Mouse (Mus musculus) natural killer cell, adult 2 months (primary cell): ENCODE data around the gene Bcl9l.
"Not testable (repeated sequence)": the region's sequence is repeated elsewhere in the genome, so short reads cannot be mapped to it uniquely, and the experiment has no call there.

Experiments
- DNase-seq, 2 experiments: peaks; one replicate each; pipeline ENCODE4 v3.0.0; 2022; ENCODE audit warnings: low spot score in 2 of 2

The Bcl9l gene

DNA sequence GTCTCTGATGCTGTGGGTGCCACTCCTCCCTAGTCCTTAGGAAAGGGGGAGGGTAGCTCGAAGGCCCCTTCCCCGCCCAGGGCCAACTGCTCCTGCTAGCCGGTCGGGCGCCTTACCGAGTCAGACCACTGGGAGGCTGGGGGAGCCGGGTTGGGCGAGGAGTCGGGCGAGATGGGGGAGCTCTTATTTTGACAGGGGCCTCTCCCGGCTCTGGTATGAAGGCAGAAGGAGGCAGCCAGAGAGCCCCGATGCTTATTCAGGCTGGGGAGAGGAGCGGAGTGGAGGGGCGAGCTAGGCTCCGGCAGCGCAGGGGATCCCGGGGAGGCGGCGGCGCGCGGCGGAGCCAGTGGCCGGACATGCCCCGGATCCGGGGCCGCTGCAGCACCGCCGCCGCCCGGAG, at the start of gene Bcl9l:
TSS of gene Bcl9l (plus strand) at position 274 of the 400 bp plus-strand sequence.
- peak; percentile 85 to 87 for DNase-seq

DNA sequence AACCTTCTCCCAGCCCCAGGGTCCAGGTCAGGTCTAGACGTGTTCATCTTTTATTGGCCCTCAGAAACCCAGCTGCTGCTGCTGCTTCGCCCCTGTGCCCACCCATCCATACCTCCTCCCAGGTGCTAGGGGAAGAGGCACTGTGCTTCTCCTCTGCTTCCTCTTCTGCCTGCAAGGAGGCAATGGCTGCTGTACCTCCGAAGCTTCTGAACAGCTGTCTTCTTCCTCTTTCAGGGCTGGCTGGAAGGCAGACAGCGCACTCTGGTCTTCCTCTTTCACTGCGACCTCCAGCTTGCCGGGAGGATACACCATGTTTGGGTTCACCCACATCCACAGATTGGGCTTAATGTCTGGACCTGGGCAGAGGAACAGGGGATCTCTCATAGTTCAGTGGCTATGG, 46.9 kb upstream of the Bcl9l start:
- DNase-seq = peak in 1 of 2 experiments; percentile 48

DNA sequence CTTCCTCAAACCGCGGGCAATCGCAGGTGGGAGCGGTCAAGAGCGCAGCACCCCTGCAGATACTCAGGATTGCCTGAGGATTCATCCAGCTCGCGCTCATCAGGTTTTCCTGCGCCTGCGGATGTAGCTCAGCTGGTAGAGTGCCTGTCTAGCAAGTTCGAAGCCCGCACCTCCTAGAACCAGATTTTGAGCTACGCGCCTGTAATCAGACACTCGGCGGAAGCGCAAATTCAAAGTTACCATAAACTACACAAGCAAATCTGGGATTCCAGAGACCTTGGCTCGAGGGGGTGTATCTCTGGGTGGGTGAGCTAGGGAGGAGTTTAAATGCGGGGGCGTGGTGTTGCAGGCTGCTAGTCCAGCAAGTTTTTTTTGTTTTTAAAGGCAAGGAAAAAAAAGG, 41.7 kb upstream of the Bcl9l start, which contains the start of gene Foxr1:
TSS of gene Foxr1 (minus strand) at position 176 of the 400 bp plus-strand sequence.
- no peak for DNase-seq

DNA sequence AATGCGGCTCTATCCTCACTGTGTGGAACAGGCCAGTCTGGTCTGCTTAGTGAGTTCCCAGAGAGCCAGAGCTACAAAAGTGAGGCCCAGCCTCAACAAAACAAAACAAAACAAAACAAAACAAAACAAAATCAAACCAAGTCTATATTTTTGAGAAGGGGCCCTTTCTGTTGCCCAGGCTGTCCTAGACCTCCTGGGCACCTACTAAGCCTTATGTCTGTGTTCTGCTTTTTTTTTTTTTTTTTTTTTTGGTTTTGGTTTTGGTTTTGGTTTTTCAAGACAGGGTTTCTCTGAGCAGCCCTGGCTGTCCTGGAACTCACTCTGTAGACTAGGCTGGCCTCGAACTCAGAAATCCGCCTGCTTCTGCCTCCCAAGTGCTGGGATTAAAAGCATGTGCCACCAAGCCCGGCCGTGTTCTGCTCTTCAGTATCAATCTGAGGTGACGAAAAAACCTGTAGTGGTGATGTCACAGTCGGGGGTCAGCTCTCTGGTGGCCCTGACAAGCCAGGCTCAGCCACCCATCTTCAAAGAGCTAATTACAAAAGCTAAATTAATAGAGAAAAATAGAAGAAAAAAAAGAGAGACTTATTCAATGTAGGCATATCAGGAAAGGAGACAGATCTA, 38.1 kb upstream of the Bcl9l start:
- not testable (repeated sequence) for DNase-seq

DNA sequence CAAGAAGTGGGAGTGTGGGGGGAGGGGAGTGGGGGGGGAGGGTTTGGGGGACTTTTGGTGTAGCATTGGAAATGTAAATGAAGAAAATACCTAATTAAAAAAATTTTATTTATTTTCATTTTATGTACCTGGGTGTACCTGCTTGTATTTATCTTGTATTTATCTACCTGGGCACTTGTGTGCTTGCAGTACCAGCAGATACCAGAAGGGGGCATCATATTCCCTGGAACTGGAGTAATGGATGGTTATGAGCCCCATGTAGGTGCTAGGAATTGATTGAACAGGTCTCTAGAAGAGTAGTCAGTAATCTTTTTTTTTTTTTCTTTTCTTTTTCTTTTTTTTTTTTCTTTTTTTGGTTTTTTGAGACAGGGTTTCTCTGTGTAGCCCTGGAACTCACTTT, 32.2 kb upstream of the Bcl9l start:
- DNase-seq = peak; percentile 18 to 33

DNA sequence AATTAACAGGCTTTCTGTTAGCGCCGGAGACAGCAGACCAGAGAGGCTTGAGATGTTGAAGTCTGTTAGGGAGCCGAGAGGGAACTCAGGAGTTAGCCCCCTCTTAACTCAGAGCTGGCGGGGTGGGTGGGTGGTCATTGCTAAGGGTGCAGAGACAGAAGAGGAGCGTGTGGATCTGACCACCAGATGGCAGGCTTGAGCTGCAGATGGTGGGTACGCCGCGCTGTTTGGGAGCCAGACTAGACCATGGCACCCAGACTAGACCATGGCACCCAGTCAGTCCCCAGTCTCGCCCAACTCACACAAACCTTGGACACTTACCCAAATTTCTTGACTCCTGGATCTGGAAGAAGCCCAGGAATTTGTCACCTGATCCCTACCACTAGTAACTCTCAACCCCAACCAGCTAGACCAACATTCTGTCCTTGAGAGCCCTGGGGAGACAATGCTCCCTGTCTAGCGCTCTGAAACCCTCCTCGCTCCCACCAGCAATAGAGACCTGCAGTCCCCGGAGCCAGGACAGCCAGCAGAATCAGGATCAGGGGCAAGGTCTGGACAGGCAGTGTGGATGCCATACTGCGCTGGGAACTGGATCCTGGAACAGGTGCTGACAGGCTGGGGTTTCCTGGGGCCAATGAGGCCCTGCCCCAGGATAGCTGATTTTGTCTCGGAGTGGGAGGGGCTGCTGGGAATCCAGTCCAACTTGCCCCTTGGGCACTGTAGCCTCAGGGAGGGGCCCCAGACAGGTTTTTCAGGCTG, 28.3 kb upstream of the Bcl9l start:
- DNase-seq = peak; percentile 76 to 85

DNA sequence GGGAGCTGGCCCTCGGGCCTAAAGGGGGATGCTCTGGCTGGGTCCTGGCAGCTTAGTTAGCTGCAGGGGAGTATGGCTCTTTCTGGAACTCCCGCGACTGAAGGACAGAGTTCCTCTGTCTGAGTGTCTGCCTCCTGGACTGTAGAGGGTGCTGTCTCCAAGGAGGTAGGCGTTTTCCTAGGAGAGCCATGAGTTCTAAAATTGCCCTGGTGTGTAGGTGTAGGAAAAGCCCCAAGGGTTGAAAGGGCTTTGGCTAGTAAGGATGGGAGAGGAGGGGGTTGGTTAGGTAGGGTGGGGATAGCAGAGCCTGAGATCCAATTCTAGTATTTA, 27.8 kb upstream of the Bcl9l start, which contains the start of gene Upk2:
TSS of gene Upk2 (minus strand) at position 86 of the 330 bp plus-strand sequence.
- DNase-seq = no peak

DNA sequence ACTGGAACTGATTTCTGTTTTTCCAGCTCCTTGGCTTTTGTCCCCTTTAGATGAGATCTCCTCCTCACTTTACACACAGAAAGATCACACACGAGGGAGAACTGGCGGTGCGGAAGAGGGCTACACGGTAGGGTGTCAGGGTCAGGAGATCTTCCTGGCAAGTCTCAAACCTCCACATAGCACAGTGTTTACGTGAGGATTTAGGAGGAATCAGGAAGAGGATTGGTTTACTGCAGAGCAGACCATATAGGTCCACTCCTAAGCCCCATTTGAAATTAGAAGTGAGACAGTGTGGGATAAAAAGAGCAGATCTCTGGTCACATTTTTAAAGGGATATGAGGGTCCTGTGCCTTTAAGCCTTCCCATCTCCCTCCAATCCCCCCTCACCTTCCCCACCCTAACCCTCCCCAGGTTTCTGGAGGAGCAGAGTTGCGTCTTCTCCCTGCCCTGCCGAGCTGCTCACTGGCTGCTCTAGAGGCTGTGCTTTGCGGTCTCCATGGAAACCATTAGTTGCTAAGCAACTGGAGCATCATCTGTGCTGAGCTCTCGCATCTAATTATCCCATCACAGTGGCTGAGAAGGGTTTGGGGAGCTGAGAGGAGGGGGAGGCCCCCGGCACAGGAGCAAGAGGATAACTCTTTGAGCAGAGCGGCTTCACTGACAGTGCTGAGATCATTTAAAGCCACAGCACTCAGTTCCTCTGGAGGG, 25.4 kb upstream of the Bcl9l start:
- no peak for DNase-seq

DNA sequence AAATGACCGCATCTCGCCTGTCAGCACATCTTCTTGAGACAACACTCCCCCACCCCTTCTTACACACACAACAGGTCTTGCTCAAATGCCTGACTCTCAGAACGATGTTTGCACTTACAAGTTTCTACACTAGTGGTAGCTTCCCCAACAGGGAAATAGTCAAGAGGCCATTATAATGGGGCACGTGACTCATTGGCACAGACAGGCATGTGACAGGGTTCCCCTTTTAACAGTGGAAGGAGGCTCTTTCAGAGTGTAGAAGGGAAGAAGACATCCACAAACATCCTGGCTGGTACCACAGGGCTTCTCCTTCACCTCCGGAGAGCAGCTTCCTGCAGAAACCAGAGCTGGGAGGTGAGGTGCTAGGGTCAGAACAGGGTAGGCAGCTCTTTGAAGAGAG, 20.7 kb upstream of the Bcl9l start:
- peak in 1 of 2 experiments; percentile 42 for DNase-seq

DNA sequence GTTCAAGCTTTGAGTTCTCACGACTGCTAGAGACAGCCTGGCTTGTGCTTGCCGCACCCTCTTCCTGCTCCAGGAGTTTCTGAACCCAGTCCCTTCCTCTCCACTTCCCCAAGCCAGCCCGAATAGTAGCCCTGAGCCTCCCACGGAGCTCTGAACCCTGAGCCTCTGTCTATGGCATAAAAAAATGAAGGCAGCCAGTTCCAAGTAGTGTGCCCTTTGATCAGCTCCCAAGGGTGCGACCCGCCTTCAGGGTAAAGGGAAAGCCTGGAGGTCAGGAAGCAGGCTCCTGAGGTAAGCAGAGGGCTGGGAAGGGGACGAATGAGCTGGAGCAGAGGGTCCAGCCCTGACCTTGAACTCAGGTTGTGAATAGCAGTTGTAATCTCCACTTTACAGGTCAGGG, 14.4 kb upstream of the Bcl9l start:
- DNase-seq = no peak

DNA sequence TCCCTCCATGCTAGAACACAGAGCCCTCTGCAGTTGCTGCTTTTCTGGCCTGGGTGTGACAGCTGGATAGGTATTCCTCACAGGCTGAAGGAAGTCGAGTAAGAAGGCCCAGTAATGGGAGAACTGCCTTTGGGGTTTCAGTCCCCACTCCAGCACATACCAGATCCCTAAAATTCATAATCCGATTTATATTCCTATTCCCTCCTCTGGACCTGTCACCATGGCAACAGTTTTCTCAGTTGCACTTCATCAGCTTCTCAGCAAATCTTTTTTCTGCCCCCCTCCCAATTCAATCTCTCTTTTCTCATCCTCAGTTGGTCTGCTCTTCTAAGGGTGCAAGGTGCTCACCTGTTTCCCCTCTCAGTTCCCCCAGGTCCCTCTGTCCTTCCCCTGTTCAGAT, 13.8 kb upstream of the Bcl9l start:
- no peak for DNase-seq

DNA sequence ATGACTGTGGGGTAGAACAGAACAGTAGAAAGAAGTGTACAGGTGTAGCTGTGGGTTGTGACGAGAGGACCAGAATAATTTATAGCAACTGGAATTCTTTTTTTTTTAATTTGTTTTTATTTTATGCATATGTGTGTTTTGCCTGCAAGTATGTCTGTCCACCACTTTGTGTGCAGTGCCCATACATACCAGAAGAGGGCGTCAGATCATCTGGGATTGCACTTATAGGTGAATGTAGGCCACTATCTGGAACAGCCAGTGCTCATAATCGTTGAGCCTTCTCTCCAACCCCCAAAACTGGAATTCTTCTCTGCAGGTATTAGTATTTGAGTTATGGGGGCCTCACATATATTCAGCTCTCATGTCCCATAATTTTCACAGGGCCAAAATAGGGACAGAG, 9.4 kb upstream of the Bcl9l start:
- DNase-seq = no peak

DNA sequence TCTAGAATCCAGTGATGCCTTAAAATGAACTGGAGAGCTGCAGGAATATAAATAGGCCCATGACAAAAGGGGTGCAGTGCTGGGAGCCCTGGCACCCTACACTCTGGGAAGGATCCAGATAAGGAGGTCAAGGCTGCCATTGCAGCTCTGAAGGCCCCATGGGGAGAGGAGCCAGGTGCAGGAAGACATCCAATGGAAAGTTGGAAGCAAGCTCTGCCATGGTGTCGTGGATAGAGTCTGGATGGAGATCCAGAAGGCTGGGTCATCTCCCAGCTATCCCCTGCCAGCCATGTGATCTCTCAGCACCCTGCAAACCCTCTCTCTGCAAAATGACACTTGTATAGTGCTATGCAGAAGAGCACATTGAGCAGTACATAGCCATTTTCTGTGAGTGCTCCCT, 8.3 kb upstream of the Bcl9l start:
- DNase-seq = no peak

DNA sequence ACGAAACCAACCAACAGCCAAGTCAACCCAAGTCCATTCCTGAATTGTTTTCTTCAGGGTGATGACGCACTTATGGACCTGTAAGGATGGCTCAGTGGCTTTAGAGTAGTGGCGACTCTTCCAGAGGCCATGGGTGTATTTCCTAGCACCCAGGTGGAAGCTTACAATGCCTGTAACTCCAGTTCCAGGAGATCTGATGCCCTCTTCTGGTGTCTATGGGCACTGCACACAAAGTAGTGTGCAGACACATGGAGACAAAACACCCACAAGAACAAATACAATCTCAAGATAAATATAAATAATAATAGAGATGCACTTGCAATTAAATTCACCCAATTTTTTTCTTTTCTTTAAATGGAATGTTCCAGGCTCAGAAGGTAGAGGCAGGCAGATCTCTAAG, 6.7 kb upstream of the Bcl9l start:
- no peak for DNase-seq

DNA sequence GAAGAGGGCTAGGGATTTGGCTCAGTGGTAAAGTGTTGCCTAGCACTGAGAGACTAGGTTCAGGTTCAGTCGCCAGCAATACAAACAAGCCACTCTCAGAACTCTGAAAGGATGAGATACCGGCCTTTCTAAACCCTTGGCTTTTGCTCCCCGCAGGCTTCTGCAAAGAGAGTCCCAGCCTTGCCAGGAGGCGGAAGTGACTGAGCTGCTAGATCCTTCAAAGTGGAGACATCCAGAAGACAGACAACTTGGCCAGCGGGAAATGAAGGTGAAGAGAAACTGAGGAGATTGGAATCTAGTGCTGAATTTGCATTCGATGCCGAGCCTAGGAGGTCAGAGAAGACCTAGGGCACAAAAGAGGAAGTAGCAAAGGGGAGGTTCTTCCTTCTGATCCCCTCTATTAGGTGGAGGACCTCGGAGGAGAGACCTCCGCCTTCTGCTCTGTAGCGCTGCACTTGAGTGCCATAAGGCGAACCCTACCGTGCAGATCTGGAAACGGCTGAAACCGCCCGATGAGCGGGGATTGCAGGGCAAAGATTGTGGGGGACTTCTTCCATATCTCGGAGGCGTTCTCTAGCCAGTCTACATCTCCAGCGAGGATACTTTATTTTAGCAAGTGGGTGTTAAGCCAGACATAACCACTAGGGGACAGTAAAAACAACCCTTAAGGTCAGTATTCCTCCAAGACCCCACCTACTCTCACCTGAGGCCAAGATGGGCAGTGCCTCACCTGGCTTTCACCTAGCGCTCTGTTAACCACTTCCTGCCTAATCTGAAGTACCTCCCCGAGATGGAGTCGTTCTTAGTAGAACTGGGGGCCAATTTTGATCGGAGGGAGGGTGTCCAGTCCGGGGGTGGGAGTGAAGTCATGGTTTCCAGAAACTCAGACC, 5.0 kb upstream of the Bcl9l start:
- peak; percentile 52 to 65 for DNase-seq

DNA sequence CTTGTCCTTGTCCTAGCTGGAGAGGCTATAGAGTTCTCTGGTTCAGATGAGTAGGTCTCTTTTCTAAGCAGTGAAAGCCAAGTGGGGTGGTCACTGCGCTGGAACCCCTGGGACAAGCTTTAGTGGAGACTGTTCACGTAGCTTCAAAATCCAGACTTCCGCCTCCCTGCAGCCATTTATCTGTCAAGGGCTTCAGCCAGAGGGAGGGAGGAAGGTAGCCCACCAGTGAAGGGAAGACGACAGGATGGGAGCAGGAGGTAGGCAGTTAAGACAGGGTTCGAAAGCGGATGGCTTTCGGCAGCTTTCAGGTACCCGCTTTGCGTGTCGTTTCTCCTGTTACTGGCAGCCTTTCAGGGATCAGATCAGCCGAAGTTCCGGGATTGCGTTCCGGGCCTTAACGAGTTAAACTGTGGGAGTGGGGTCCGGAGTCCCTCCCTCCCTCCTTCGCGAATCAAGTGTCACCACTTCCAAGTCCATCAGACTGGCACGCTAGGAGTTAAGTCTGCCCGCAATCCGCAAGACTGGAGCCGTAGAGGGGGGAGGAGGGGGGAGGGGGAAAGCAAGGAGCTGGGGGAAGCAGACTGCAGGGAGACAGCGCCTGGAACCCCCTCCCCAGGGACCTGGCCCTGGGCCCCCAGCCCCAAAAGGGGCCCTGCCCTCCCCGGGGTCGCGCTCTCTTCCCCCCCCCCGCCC, 4.2 kb upstream of the Bcl9l start:
- no peak for DNase-seq

DNA sequence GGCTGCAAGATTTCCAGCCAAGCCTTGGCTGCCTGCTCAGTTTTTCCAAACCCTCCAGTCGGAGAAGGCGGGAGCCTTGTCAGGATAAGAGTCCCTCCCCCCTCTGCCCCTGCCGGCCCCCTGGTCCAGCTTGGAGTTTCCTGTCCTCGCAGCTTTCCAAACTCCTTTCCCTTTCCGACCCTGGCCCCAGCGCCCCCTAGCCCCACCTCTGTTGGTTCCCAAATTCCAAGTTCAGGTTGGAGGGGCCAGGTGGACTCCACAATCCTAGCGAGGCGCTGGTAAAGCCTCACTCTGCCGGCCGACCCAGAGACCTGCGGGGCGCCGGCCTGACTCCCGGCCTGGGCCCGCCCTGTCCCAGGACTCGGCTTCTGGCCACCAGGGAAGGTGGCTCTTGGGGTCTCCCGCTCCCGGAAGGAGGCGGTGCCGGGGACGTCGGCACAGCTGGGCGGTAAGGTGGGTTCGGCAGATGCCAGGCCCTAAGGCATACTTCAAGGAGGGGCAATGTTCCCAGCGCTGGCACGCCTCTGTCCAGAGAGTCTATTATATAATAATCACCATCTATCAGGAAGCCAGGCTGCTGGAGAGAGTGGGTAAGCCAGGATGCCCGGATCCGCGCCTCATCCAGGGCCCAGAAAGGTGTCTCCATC, 3.5 kb upstream of the Bcl9l start:
- no peak for DNase-seq

DNA sequence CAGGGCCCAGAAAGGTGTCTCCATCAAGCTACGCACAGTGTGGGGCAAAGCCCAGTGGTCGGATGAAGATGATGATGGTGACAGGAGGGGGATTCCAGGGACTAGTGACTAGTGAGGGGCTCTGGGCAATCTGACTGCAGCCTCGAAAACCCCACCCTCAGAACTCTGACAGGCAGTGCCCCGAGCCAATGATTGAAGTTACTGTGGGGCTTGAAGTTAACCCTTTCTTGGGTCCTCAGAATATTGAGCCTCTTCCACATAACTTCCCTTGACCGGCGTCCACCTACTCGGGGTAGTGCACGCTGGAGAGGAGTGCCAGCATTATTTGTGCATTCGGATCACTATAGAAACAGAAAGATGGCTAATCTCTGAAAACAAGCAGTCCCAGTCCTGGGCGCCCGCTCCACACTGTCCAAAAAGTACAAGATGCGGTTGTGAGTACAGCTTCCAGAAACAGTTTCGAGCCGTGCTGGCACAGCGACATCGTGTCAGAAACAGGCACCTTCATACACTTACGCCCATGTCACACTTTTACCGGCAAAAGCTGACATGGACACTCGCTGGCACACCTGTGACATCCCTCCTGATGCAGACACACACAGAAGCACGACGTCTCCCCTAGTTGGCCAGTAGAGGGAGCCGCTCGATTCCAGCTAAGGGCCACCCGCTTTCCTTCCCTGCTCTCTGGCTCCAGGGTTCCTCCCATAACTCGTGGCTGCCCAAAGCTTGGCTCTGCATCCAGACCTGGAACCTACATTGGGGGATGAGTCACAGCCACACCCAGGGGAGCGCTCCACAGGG, 2.8 kb upstream of the Bcl9l start:
- peak; percentile 66 to 76 for DNase-seq

DNA sequence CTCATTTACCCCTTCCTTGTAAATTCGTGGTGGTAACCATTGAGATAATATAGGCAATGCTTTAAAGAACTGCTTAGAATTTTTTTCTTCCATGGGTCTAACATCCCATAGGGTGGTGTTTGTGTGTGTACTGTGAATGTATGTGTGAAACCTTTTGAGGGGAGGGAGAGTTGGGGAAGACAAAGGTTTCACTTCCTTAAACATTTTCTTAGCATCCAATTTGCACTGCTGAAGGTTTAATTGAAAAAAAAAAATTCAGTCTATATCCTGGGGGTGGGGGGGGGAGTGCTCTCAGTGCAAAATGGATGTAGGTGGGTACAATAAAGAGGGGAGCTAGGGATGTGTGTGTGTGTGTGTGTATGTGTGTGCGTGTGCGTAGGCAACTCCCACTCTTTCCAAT, 513 bp upstream of the Bcl9l start:
- DNase-seq = no peak

DNA sequence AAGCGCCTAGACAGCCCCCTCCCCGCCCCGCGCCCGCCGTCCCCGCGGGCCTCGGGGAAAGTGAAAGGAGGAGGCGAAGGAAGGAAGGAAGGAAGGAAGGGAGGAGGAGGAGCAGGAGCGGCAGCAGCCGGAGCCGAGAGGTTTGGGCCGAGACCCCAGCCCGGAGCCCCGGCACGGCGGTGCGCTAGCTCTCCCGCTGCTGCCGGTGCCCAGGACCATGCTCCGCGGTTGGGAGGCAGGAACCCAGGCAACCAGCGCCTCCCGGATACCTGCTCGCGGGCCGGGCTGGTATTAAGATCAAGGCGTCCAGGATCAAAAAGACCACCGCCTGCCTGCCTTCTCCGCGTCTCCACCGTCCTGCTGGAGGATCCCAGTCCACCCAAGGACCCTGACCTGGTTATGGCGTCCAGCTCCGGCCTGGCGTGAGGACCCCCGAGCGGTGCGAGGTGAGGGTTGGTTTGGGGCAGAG, 450 bp downstream of the Bcl9l start:
- DNase-seq = no peak
